Mouse (Mus musculus) monocyte, adult 5-6 weeks (primary cell): ENCODE results near the gene Map6. TPM values are rescaled to one million over a fixed set of nuclear protein-coding genes. Genes with fewer than 3 reads are reported as not detected.
A peak's percentile ranks its signal among the peaks of the same experiment; 100 is the strongest.

Experiments used
- ATAC-seq: fragments of 153-309, 156-312 bp; replicated peaks from 2 replicates; pipeline ENCODE4 v1.8.0; 2017; ENCODE audit warnings: mild to moderate bottlenecking; ENCODE audit not compliant: low TSS enrichment, insufficient number of reproducible peaks, severe bottlenecking, poor library complexity, low FRiP score
- total RNA-seq: library from RNA; stranded (forward); fragments of 200-1000, 200-491, 200-594 nt; gene quantifications from 3 replicates; pipeline ENCODE4 v1.2.3, GENCODE M21; 2017

The Map6 gene
- 0.78 to 1.5 TPM in 2 of 3 replicates, not detected in the other for total RNA-seq

DNA sequence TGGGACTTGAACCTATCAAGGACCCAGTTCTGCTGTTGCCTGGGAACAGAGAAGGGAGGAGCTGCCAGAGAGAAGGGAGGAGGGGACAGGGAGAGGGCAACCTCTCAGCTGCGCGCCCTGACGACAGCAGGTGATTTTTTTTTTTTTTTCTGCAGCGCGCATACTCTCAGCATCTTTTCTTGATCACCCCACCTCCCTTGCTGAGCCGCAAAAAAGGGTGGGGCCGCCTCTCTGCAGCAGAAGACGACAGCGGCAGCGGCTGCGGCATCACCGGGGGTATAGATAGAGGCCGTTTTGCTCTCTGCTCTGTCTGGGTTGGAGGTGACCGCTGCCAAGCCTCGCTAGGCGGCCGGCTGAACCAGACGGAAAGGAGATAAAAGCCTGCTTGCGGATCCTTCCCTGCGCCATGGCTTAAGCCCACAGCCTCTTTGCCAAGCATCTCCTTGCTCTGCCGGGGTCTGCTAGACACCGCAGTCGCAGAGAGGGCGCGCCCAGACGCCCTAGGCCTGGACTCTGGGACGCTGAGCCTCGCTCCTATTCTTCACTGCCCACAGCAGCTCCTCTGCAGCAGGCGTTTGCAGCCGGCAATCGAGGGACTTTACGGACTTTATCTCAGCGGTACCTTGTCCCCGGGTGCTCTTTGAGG lies at the start of gene Map6:
Gene Map6, plus strand, starts transcription at position 197 of the 646 bp plus-strand sequence.
- no peak for ATAC-seq

DNA sequence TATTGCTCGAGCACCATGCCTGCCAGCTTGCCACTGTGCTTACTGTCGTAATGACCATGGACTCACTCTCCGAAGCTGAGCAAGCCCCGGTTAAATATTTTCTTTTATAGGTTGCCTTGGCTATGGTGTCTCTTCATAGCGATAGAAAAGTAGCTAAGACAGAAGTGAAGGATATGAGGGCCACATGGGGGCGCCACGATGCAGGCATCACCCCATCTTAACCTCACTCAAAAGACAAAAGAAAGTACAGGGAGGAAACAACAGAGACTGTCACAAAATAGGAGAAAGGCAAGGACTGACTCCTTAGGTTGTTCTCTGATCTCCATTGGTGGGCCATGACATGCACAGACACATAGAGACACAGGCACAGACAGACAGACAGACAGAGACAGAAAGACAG lies 43.0 kb upstream of the Map6 start:
- no peak for ATAC-seq

DNA sequence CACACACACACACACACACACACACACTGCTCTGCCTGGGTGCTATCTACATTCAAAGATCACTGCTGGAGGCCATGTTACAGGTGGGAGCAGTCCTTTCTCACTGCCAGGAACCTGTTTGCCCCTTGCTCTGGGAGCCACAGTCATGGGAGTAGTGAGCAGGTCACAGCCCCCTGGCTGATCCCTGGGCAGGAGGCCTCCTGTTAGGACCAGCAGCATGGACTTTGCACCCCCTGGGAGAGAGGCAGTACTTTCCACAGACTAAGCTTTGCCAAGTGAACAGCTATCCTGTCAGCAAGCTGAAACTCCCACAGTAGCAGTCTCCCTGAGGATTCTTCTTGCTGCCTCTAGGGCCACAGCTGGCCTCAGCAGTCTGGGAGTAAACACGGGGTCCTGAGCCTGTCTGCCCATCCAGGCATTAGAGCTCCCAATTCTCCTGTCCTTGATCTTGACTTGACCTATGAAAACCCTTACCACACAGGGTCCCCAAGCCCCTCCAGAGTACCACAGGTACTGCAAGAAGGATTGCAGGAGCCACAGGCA lies 42.5 kb upstream of the Map6 start:
- no peak for ATAC-seq

DNA sequence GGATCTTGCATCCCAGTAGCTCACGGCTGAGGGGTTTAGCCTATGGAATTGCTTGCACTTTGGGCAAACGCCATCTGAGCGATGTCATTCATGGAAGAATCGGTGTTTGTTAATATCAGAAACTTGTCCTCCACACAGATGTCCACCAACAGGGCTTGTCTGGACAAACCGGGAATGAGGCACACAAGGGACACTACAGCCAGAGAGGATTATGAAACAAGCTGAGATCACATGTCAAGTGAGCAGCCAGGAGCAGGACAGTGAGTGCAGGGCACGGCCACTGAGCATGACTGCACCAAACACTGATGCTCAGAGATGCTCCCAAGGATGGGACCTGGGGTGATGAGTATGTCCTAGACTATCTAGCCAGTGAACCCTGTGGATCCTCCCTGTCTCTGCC lies 41.8 kb upstream of the Map6 start:
- no peak for ATAC-seq

DNA sequence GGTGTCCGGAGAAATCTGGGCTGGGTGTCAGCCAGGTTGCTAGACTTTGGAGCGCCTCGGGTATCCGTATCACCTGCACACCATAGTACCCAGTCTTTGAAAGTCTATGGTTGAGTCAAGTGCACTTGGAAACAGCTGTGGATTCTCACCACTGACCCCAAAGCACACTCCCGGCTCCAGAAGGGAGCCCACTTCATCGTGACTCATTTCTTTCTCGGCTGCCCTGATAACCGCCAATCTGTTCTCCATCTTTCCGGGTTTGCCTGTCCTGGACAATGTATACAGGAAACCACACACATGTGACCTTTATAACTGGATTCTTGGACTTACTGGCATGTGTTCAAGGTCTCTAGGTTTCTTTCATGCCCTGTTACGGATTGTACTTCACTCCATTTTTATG lies 40.6 kb upstream of the Map6 start:
- ATAC-seq, result no peak

DNA sequence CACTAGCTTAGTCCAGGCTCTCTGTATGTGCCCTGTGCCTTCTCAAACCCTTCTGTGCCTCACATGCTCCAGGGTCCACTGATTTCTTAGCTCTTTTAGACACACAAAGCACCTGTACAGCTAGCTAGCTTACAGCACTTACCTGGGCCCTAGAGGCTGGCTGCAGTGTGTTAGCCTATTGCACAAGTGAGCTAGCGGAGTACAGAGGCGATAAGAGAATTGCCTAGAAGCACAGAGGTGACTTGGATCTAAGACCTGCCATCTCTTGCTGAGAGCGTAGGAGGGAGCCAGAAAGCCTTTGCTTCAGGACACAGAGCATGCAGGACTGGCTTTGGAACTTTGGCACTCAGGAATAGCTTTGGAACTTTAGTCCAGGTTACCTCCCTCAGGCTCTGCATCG lies 40.0 kb upstream of the Map6 start:
- no peak for ATAC-seq

DNA sequence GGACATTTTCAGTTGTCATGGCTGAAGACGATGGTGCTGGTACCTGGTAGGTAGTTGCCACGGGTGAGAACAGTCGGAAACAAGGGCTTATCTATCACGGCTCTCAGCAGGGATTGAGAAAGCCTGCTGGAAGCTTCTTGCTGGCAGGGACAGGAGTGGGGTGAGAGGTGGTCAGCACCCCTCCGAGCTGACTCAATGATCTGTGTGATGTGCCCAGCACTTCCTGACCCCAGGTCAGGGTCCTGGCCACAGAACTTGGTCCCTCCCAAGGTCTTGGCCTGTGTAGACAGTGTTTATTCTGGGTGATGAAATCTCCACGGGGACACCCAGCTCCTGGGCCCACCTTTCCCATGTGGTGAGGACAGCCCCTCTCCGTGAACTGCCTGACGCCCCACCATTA lies 38.4 kb upstream of the Map6 start:
- no peak for ATAC-seq

DNA sequence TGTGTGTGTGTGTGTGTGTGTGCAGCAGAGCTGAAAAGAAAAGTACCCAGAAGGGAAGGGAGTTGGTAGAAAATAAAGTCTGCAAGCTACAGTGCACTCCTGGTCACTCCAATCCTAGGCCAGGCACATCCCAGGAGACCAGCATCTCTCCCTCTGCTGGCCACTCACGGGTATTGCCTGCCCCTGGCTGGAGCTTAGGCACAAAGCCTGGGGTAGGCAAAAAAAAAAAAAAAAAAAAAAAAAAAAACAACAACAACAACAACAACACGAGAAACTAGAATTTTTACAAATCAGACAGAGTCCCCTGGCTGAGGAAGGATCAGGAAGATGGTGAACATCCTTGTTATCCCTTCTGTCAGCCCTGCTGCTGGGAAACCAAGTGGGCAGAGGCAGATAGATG lies 37.8 kb upstream of the Map6 start:
- ATAC-seq, result 0 out of 2 replicates have a peak, but pooled peaks have one; percentile 65

DNA sequence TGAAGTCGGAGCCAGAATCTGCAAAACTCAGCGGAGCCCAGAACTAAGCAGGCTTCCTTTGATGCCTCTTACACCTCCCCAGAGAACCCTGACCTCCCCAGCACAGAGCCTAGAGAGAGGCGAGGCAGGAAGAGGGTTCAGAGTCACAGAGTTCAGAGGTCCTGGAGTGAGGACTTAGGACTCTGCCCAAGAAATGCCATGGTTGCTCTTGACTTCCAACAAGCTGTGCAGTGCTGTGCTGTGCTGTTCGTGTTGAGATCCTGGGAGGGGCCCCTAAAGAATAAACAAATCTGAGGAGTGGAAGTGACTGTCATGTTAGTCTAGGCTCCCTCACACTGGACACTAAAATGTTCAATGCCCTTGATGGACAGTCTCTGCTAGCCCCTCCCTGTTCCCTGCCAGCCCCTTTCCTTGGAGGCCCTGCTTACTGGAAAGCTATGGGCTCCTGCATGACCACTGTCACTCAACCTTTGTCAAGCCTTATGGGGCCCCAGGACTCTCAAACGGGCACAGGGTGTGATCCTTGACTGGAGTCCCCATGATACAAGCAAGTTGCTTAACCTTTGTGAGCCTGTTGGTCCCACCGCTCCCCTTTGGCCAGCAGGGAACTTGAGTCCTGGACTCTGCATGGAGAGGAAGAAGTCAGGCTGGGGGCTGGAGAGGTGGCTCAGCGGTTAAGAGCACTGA lies 37.0 kb upstream of the Map6 start:
- ATAC-seq, result no peak

DNA sequence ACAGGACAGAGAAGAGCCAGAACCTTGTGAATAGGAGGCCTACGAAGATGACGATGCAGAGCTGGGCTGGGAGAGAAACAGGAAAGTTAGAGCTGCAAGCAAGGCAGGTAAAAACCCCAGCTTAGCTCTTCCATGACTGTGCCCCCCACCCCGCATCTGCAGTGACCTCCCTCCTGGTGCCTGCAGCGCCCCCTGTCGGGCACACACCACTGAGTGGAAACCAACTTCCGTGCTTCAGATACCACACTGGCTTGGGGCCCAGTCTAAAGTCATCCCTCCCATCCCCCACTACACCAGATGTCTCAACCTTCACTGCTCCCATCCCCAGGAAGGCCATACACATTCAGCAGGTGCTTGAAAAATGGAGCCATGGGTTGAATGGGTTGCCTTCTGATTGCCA lies 34.7 kb upstream of the Map6 start:
- ATAC-seq, result no peak

DNA sequence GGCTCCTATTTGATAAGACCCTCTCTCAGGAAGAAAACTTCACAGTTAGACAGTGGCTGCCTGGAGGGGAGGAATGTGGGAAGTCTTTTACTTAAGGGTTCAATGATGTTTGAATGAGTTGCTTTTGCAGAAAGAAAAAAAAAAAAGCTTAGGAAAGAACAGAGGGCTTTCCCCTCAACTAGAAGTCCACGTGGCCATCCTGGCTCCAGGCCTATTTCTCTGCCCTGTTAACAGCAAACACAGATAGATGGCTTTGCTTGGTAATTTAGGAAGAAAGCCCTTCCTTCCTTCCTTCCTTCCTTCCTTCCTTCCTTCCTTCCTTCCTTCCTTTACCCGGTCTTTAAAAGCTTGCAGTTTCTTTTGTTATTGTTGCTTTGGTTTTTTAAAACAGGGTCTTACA lies 32.3 kb upstream of the Map6 start:
- no peak for ATAC-seq

DNA sequence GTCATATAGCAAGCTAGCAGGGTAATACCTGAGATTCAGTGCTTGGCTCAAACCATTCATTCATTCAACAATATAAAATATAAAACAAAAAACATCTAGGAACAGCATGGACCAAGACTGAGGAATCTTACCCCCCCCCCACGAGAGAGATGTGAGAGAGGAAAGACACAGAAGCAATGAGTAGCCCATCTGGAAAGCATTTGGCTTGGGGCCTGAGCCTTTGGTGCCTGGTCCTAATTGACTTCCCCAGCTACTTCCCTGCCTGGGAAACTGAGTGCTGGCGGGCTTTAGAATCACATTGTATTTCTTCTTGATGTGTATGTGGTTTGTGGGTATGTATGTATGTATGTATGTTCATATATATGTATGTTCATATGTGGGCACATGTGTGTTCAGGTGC lies 31.6 kb upstream of the Map6 start:
- ATAC-seq, result no peak

DNA sequence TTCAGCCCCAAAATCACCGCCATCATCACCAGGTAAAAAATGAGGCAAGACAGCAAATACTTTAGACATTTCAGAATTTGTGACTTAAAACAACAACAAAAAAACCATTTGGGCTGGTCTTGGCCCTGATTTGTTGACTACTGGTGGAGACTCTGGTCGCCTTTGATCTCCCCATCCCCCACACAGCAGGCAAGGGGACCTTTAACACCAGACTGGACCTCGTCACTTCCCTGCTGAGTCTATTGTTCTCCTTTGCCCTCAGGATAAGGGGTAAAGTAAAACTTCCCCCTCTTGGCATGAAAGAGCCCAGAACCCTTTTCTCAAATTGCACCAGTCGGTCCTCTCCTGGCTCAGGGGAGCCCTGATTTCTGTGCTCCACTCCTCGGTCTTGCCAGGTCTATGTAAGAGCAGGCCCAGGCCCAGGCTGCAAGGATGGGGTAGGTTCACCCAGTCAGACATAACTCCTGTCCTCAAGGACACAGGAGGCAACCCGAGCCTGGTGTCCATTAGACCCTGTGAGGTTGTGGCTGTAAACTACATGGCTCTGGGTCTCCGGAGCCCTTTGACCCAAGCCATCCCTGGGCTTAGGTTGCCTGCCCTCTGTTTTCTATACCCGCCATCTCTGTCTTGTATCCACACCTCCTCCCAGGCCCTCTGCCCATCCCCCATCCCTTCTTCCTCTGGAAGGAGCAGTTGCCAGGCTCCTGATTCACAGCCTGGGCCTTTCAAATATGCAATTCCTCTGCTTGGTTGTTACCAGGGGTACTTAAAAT lies 30.2 kb upstream of the Map6 start:
- no peak for ATAC-seq

DNA sequence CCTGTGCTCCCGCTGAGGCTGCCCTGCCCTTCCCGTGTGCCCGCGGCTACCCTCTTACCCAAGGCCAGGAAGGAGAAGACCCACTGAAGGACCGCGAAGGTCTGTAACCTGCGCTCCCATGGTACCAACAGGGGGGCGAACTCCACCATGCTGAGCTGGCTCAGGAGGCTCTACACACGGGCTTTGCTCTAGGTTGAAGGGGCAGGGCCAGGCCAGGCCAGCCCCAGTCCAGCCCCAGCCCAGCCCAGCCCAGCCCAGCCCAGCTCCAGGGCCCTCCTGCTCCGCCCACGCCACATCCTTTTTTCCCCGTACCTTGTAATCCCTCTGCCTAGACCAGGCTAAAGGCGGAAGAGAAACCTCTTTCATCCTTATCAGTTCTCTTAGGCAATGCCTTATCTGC lies 28.8 kb upstream of the Map6 start, which contains the start of gene Mogat2:
Gene Mogat2, minus strand, starts transcription at position 203 of the 400 bp plus-strand sequence.
- no peak for ATAC-seq

DNA sequence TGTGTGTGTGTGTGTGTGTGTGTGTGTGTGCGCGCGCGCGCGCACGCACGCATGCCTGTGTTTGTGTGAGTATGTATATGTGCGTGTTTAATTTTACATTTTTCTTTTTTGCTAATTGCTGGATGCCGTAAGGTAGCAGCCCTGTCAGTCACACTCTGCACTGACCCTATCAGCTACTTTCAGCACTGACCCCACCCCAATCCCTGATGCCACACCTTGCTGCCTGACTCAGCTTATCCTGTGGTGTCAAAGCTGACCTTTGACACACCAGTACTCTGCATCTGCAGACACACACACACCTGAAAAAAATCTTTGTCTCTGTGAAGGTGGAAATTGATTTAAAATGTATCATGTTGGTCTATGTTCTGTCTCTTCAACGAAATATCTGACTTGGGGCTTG lies 25.1 kb upstream of the Map6 start:
- no peak for ATAC-seq

DNA sequence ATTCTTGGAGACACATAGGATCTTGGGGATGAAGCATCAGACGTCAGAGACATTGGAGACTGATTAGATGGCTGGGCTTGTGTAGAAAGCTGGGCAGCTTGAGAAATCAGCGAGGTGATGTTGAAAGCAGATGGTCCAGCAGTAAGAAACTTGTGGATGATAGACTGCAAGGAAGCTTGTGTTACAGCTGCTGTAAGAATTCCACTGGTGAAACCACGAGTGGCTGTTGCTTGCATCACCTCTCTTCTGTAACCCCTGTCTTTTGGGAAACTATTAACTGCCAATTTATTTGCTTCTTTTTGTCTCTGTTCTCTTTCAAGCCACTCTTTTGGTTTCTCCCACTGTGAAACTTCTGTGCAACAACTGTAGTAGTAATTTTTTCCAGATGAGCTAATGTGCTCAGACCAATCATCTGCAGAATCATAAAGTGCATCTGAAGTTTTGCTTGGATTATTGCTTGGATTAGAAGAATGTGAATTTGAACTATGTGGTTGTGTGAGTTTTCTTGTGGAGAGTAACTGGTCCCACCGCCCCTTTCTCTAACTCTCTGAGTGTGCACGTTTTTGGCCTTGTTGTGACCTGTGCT lies 19.0 kb upstream of the Map6 start:
- no peak for ATAC-seq

DNA sequence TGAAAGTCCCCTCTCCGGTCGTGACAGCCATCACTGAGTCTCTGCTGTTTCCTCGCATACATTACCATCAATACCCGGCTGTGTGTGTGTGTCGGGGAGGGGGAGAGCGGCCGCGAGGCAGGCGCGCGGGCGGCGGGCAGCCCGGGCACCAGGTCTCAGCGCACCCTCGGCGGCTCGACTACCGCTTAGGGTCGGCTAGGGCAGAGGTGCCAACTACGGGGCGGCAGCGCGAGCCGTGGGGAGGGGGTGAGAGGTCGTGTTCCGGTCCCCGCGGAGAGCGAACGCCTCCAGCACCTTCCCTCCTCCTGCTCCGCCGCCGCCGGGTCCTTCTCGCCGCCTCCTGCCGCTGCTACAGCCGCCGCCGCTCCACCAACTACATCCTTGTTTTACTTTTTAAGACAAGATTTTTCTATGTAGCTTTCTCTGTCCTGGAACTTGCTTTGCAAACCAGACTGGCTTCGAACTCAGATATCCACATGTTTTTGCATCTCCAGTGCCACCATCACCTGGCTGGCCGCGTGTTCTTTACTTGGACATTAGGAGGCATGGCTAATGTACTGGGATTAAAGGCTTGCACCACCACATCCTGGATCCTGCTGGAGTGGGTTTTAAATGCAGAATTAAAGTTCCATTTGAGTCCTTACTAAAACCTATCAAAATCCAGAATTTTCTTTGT lies 18.2 kb upstream of the Map6 start:
- 0 out of 2 replicates have a peak, but pooled peaks have one; percentile 25 for ATAC-seq

DNA sequence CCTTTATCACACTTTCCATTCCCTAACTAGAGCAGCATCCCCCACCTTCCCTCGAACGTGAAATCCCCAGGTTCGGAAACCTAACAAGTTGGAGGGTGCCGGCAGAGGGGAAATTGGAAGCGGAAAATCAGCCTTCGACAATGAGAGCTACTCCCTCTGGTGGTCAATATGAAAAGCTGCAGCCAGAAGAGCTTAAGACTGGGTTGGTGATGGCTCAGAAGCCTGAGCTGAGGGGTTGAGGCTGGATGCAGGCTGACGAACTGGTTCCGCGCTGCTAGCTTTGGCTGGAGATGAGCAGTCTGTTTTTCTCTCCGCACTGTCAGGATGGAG lies 17.7 kb upstream of the Map6 start:
- ATAC-seq, result peak; percentile 76

DNA sequence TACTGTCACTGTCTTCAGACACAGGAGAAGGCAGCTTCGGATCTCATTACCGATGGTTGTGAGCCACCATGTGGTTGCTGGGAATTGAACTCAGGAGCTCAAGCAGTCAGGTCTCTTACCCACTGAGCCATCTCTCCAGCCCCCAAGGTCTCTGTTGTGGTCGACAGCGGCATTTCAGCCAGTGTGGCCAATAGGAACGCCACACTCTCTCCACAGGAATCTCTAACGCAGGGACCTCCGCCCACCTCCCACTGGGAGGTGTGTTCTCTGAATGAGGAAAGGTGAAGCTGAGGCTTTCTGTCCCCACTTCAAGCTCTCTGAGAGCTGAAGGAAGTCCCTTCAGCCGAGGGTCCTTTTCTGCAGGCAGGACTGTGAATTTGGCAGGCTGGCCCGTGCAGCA lies 16.9 kb upstream of the Map6 start:
- no peak for ATAC-seq
